Mouse (Mus musculus) kidney, adult 2 months (tissue): ENCODE measurements around the gene Nradd. TPM values are rescaled to one million over a fixed set of nuclear protein-coding genes. Genes with fewer than 3 reads are reported as not detected.

Experiments used
- DNase-seq: peaks from one replicate; pipeline ENCODE4 v3.0.0; 2021
- H3K27ac ChIP-seq: fragments of 200-500 bp; 2 replicates; pipeline ENCODE4 v1.5.1; 2012; ENCODE audit warnings: low read depth, low read length, control low read depth, inconsistent platforms; ENCODE audit not compliant: insufficient read depth
- H3K27me3 ChIP-seq: fragments of 200-500 bp; replicated peaks from 2 replicates; pipeline ENCODE4 v1.6.1; 2012; ENCODE audit warnings: mild to moderate bottlenecking, moderate library complexity, low read length, inconsistent platforms; ENCODE audit not compliant: control insufficient read depth, insufficient read depth
- H3K36me3 ChIP-seq: fragments of 200-500 bp; 2 replicates; pipeline ENCODE4 v1.6.1; 2012; ENCODE audit warnings: mild to moderate bottlenecking, moderate library complexity, low read length, inconsistent platforms; ENCODE audit not compliant: control insufficient read depth, insufficient read depth
- H3K4me1 ChIP-seq: fragments of 200-500 bp; 2 replicates; pipeline ENCODE4 v1.6.1; 2011; ENCODE audit warnings: low read length; ENCODE audit not compliant: control insufficient read depth, insufficient read depth
- H3K4me3 ChIP-seq: fragments of 200-500 bp; 2 replicates; pipeline ENCODE4 v1.5.1; 2011; ENCODE audit warnings: mild to moderate bottlenecking, low read depth, low read length, control low read depth; ENCODE audit not compliant: insufficient read depth
- CTCF ChIP-seq: fragments of 200-500 bp; conservative IDR thresholded peaks from 2 replicates; pipeline ENCODE4 v1.5.1; 2011; ENCODE audit warnings: low read depth, mild to moderate bottlenecking, control low read depth, low read length, moderate library complexity, mixed read lengths; ENCODE audit not compliant: insufficient read depth, insufficient read length
- POLR2A ChIP-seq: fragments of 200-500 bp; IDR thresholded peaks from one replicate; pipeline ENCODE4 v1.6.1; 2011; ENCODE audit warnings: low read depth, low read length, control low read depth
- WGBS: fragments of 180-500 bp; shearing (Covaris S2); methylation state at CpG from one replicate; pipeline ENCODE4 v1.1.7; 2018; 5-methylcytosine and 5-hydroxymethylcytosine counted together
- polyA plus RNA-seq: library from polyadenylated mRNA; depleted of rRNA; stranded (reverse); fragments of >200 nt; gene quantifications from 2 replicates; pipeline ENCODE4 v1.2.3, GENCODE M21; 2012; rRNA removed

Nradd gene
- polyA plus RNA-seq, 1 experiment: 4.3 TPM

GRCm38 (mm10) chr9:110582161-110582560 is 42.1 kb downstream of the Nradd start:
- H3K36me3 ChIP-seq: peaks cover 1% of the 10 kb centered on the region; the same call in 1 of the 2 replicates
- no peaks in the 10 kb centered on the region for H3K27me3 ChIP-seq
- no peaks in the 10 kb centered on the region for H3K4me1 ChIP-seq
- DNase-seq: no peak
- no peak for TF ChIP-seq CTCF
- TF ChIP-seq POLR2A: no peak
- H3K27ac ChIP-seq: no peak overlapping the region
- 58% methylated on average over 2 of the region's 2 CpGs for WGBS
- H3K4me3 ChIP-seq: no peak overlapping the region

Other genes starting within 250 kb of the Nradd start
- 26.6 and 29.2 TPM in 2 replicates for gene Ptpn23, start 216.2 kb downstream of the Nradd start, polyA plus RNA-seq
- gene Ngp, start 204.7 kb downstream of the Nradd start, polyA plus RNA-seq: 0.17 TPM in 1 of 2 replicates, not detected in the other
- gene Klhl18, start 147.8 kb downstream of the Nradd start, polyA plus RNA-seq: 17.4 and 17.8 TPM in 2 replicates
- gene Kif9, start 147.5 kb downstream of the Nradd start, polyA plus RNA-seq: 1.8 and 3.1 TPM in 2 replicates
- 35.1 and 37.6 TPM in 2 replicates for gene Setd2, start 91.9 kb downstream of the Nradd start, polyA plus RNA-seq
- 41.6 and 49.2 TPM in 2 replicates for gene Nbeal2, start 29.7 kb upstream of the Nradd start, polyA plus RNA-seq
- 95.9 and 125 TPM in 2 replicates for gene Ccdc12, start 32.1 kb upstream of the Nradd start, polyA plus RNA-seq
- 1.6 and 11.5 TPM in 2 replicates for gene Myl3, start 117.4 kb upstream of the Nradd start, polyA plus RNA-seq
- 740 and 847 TPM in 2 replicates for gene Pth1r, start 122.7 kb upstream of the Nradd start, polyA plus RNA-seq
- gene Prss42, start 173.7 kb upstream of the Nradd start, polyA plus RNA-seq: not detected in 2 replicates
- gene Prss44, start 189.5 kb upstream of the Nradd start, polyA plus RNA-seq: not detected in 2 replicates
- not detected in 2 replicates for gene Prss43, start 202.2 kb upstream of the Nradd start, polyA plus RNA-seq
- not detected in 2 replicates for gene Prss45, start 210.1 kb upstream of the Nradd start, polyA plus RNA-seq
- gene Prss46, start 220.1 kb upstream of the Nradd start, polyA plus RNA-seq: not detected in 2 replicates
- not detected in 2 replicates for gene Prss50, start 233.5 kb upstream of the Nradd start, polyA plus RNA-seq